18 mouse cellular contexts compared by ENCODE assay signal in genomic region chr7:139495791-139496190, GRCm38 (mm10).
A peak's percentile ranks its signal among the peaks of the same experiment; 100 is the strongest.
DNase-seq lines count a peak whose midpoint lies in the region; ATAC-seq and TF ChIP-seq lines count a peak whose summit lies in the region.
"Had no signal": no experiment of that assay in that cellular context is flagged by ENCODE, and none has a peak within 500 bp of the region (broad histone marks: within the 10 kb centered on the region; RNA-seq: fewer than 3 reads in every experiment).

No protein-coding gene starts in this region.

- no peaks in the 10 kb centered on the region; the same call in 1 of the 2 replicates for H3K9me3 ChIP-seq in kidney, embryonic 16.5 days (ENCODE audit: low read length)
- no peaks in the 10 kb centered on the region for H3K9me3 ChIP-seq in liver, embryonic 16.5 days (replicated peaks; ENCODE audit: control insufficient read depth, low read length)
- H3K9me3 ChIP-seq: embryonic facial prominence, embryonic 12.5 days; hindbrain, embryonic 10.5 days had no signal

- no peak overlapping the region for H3K4me2 ChIP-seq in kidney, embryonic 16.5 days (replicated peaks; ENCODE audit: low read depth, low read length)
- no peak overlapping the region for H3K4me2 ChIP-seq in liver, embryonic 16.5 days (ENCODE audit: low read depth, low read length)
- H3K4me2 ChIP-seq: embryonic facial prominence, embryonic 12.5 days had no signal

- peak; percentile 87 for ATAC-seq in kidney, embryonic 16.5 days (ENCODE audit: low FRiP score, low TSS enrichment)
- ATAC-seq in liver, embryonic 16.5 days (ENCODE audit: low read depth) = peak; percentile 79
- ATAC-seq: lung, postnatal 0 days had no signal

- intact Hi-C loops in heart, postnatal 10 days (cut with DNase I) = no loop called here

- no peaks in the 10 kb centered on the region for H3K36me3 ChIP-seq in kidney, adult 2 months (ENCODE audit: control insufficient read depth, insufficient read depth, low read length)
- no peaks in the 10 kb centered on the region for H3K36me3 ChIP-seq in kidney, embryonic 16.5 days (ENCODE audit: insufficient read depth, low read length)
- H3K36me3 ChIP-seq in liver, embryonic 16.5 days (ENCODE audit: control insufficient read depth, insufficient read depth) = no peaks in the 10 kb centered on the region
- H3K36me3 ChIP-seq: embryonic facial prominence, embryonic 12.5 days; hindbrain, embryonic 10.5 days had no signal

- no peak overlapping the region for H3K9ac ChIP-seq in kidney, embryonic 16.5 days (replicated peaks; ENCODE audit: low read length)
- no peak overlapping the region for H3K9ac ChIP-seq in liver, embryonic 16.5 days (ENCODE audit: low read depth, low read length)
- H3K9ac ChIP-seq: embryonic facial prominence, embryonic 12.5 days had no signal

- 0 out of 2 replicates have a peak, but pooled peaks cover 7% of the 10 kb centered on the region for H3K4me1 ChIP-seq in kidney, adult 2 months (ENCODE audit: control insufficient read depth, insufficient read depth, low read length)
- H3K4me1 ChIP-seq in kidney, embryonic 16.5 days (ENCODE audit: insufficient read depth, low read length) = no peaks in the 10 kb centered on the region
- no peaks in the 10 kb centered on the region for H3K4me1 ChIP-seq in liver, embryonic 16.5 days (ENCODE audit: control insufficient read depth, low read depth, low read length)
- H3K4me1 ChIP-seq: embryonic facial prominence, embryonic 12.5 days had no signal

- no peak for TF ChIP-seq CTCF in kidney, adult 2 months (conservative IDR thresholded peaks at IDR 0.05; ENCODE audit: insufficient read depth, insufficient read length, low read depth, low read length)

- no peak for TF ChIP-seq POLR2A in kidney, adult 2 months (IDR thresholded peaks at IDR 0.05; ENCODE audit: low read depth, low read length)

- no peak overlapping the region for H3K27ac ChIP-seq in kidney, adult 2 months (ENCODE audit: insufficient read depth, low read depth, low read length)
- H3K27ac ChIP-seq in kidney, embryonic 16.5 days (ENCODE audit: low read length) = no peak overlapping the region
- no peak overlapping the region for H3K27ac ChIP-seq in liver, embryonic 16.5 days (ENCODE audit: low read length)
- H3K27ac ChIP-seq: embryonic facial prominence, embryonic 12.5 days; hindbrain, embryonic 10.5 days; layer of hippocampus, adult 2 months had no signal

- no peak overlapping the region for H3K4me3 ChIP-seq in kidney, adult 2 months (ENCODE audit: insufficient read depth, low read depth, low read length)
- H3K4me3 ChIP-seq in kidney, embryonic 16.5 days (ENCODE audit: low read length) = no peak overlapping the region
- H3K4me3 ChIP-seq in liver, embryonic 16.5 days (ENCODE audit: low read depth, low read length) = no peak overlapping the region
- H3K4me3 ChIP-seq: embryonic facial prominence, embryonic 12.5 days; hindbrain, embryonic 10.5 days; layer of hippocampus, adult 2 months had no signal

- no peaks in the 10 kb centered on the region for H3K27me3 ChIP-seq in kidney, adult 2 months (replicated peaks; ENCODE audit: control insufficient read depth, insufficient read depth, low read length)
- H3K27me3 ChIP-seq in kidney, embryonic 16.5 days (ENCODE audit: insufficient read depth, low read length) = no peaks in the 10 kb centered on the region; the same call in 1 of the 2 replicates
- no peaks in the 10 kb centered on the region for H3K27me3 ChIP-seq in liver, embryonic 16.5 days (ENCODE audit: control insufficient read depth, insufficient read depth, low read depth, low read length)
- H3K27me3 ChIP-seq: embryonic facial prominence, embryonic 12.5 days had no signal

- peak; percentile 21 for DNase-seq in heart, postnatal 4 days
- no peak for DNase-seq in heart, postnatal 10 days
- peak; percentile 34 for DNase-seq in kidney, adult 2 months
- DNase-seq in spleen, postnatal 10 days (ENCODE audit: low spot score in 2 of 2) = no peak
- no peak for DNase-seq in frontal cortex, postnatal 10 days (ENCODE audit: low spot score in 2 of 2)
- DNase-seq: adrenal gland, postnatal 14 days; cerebellum, adult 18-20 months; cerebellum, postnatal 36 days; gastrocnemius, postnatal 36 days; midbrain, embryonic 14.5 days; retina, postnatal 1 day; thymus, adult 18-20 months had no signal

- 46% methylated on average over 6 of the region's 6 CpGs for WGBS in kidney, adult 2 months
- WGBS in kidney, embryonic 16.5 days = 59% methylated on average over 6 of the region's 6 CpGs
- WGBS in liver, embryonic 16.5 days (ENCODE audit: insufficient replicate concordance) = 54% methylated on average over 6 of the region's 6 CpGs

Comparison
In these comparisons a context has a peak if more than half of its experiments do, and no peak if none do; other contexts are left out.
1. DNase-seq: peak in heart, postnatal 4 days (single experiment) and kidney, adult 2 months (single experiment); none in heart, postnatal 10 days (0 of 2), spleen, postnatal 10 days (0 of 2) and frontal cortex, postnatal 10 days (0 of 2).